Mouse (Mus musculus) small intestine, adult 2 months (tissue): Measurements from ENCODE around the gene Krtap11-1. TPM values are rescaled to one million over a fixed set of nuclear protein-coding genes. Genes with fewer than 3 reads are reported as not detected.

Source experiments
- H3K27ac ChIP-seq: fragments of 200-500 bp; 2 replicates; pipeline ENCODE4 v1.5.1; 2012; ENCODE audit warnings: low read depth, low read length, control low read depth, inconsistent platforms; ENCODE audit not compliant: insufficient read depth
- H3K27me3 ChIP-seq: fragments of 200-500 bp; 2 replicates; pipeline ENCODE4 v1.6.1; 2012; ENCODE audit warnings: mild to moderate bottlenecking, moderate library complexity, low read length, inconsistent platforms; ENCODE audit not compliant: control insufficient read depth, insufficient read depth
- H3K36me3 ChIP-seq: fragments of 200-500 bp; 2 replicates; pipeline ENCODE4 v1.6.1; 2012; ENCODE audit warnings: mild to moderate bottlenecking, low read length, control low read depth, inconsistent platforms; ENCODE audit not compliant: control insufficient read depth, insufficient read depth
- H3K4me1 ChIP-seq: fragments of 200-500 bp; 2 replicates; pipeline ENCODE4 v1.6.1; 2012; ENCODE audit warnings: low read length, inconsistent platforms, mixed read lengths; ENCODE audit not compliant: control insufficient read depth, insufficient read depth, insufficient read length
- H3K4me3 ChIP-seq: fragments of 200-500 bp; 2 replicates; pipeline ENCODE4 v1.5.1; 2012; ENCODE audit warnings: low read depth, mild to moderate bottlenecking, control low read depth, inconsistent platforms, low read length, moderate library complexity
- CTCF ChIP-seq: fragments of 200-500 bp; IDR thresholded peaks from 2 replicates; pipeline ENCODE4 v1.5.1; 2012; ENCODE audit warnings: low read depth, mild to moderate bottlenecking, control low read depth, inconsistent platforms, low read length, moderate library complexity, mixed read lengths; ENCODE audit not compliant: insufficient replicate concordance, insufficient read length; ENCODE audit errors: extremely low read depth
- POLR2A ChIP-seq: fragments of 200-500 bp; IDR thresholded peaks from 2 replicates; pipeline ENCODE4 v1.6.1; 2012; ENCODE audit warnings: low read depth, mild to moderate bottlenecking, control low read depth, inconsistent platforms, low read length, moderate library complexity
- WGBS: fragments of 180-500 bp; shearing (Covaris S2); methylation state at CpG from one replicate; pipeline ENCODE4 v1.1.7; 2018; 5-methylcytosine and 5-hydroxymethylcytosine counted together
- polyA plus RNA-seq: library from polyadenylated mRNA; depleted of rRNA; stranded (reverse); fragments of >200 nt; gene quantifications from 2 replicates; pipeline ENCODE4 v1.2.3, GENCODE M21; 2012; rRNA removed

Krtap11-1 gene
- polyA plus RNA-seq, result not detected in 2 replicates

DNA sequence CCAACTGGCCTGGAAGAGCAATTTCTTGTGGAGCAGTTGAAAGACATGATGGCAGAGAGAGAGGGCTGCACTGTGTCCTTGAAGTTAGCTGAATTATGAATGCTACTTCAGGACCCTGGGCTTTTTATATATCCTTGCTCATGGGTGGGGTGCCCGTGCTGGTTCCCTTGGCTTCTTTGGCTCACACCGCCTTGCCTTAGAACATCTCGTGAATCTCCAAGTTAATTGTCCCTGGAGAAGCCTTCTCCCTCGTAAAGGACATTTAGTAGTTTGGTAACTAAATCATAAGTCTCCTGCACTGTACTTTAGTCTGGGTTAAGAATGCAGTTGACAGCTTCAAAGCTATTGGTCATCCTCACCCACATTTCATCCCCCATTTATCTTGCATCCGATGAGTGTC, at the start of gene Krtap11-1:
Gene Krtap11-1 (minus strand): TSS at position 101 of the 400 bp plus-strand sequence.
- no peak within 1 kb of the TSS for H3K27ac ChIP-seq
- H3K36me3 ChIP-seq, result no peaks in the 10 kb centered on the region
- H3K4me1 ChIP-seq, result no peaks in the 10 kb centered on the region
- TF ChIP-seq POLR2A, result no peak
- no peak for TF ChIP-seq CTCF
- H3K27me3 ChIP-seq, result no peaks in the 10 kb centered on the region
- 88% methylated on average over 5 of the region's 5 CpGs for WGBS
- no peak within 1 kb of the TSS for H3K4me3 ChIP-seq

DNA sequence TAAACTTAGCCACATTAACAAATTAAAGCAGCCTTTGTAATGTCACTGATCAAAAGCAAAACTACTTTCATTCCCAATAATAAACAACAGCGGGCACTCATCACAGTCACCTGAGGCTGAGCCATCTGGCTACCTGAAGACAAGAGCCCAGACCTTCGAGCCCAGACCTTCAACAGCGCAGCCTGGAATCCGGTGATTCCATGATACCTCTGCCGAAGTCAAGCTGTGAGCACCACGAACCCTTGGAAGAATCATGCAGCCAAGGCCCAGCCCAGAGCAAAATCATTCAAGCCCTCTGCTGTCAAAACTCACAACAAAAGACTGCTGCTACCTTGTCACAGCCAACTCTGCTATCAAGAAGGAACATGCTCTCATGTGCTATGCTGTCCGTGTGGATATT, 47.2 kb upstream of the Krtap11-1 start:
- H3K27me3 ChIP-seq, result no peaks in the 10 kb centered on the region
- H3K4me3 ChIP-seq, result no peak overlapping the region
- 83% methylated on average over 7 of the region's 7 CpGs for WGBS
- H3K4me1 ChIP-seq, result no peaks in the 10 kb centered on the region
- TF ChIP-seq CTCF (no peak), POLR2A (no peak)
- no peaks in the 10 kb centered on the region for H3K36me3 ChIP-seq
- no peak overlapping the region for H3K27ac ChIP-seq

DNA sequence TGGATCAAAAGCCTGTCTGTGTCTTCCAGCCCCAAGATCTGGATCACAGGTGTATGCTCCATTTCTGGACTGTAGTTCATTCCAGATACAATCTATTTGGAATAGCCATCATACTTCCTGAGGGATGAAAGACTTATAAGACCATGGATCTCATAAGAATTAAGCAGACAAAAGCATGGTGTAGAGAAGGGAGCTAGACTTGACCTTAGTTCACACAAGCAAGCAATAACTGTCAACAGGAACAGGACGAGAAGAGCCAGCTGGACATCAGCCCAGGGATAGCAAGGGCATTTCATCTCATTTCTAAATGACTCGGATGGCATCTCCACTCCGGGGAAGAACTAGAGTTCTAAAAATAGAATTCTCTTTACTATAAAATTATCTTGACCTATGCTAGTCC, 46.3 kb upstream of the Krtap11-1 start:
- Histone ChIP-seq H3K4me3 (no peak overlapping the region), H3K27ac (no peak overlapping the region), H3K36me3 (no peaks in the 10 kb centered on the region), H3K4me1 (no peaks in the 10 kb centered on the region), H3K27me3 (no peaks in the 10 kb centered on the region)
- TF ChIP-seq POLR2A, result no peak
- 63% methylated on average over 3 of the region's 3 CpGs for WGBS

DNA sequence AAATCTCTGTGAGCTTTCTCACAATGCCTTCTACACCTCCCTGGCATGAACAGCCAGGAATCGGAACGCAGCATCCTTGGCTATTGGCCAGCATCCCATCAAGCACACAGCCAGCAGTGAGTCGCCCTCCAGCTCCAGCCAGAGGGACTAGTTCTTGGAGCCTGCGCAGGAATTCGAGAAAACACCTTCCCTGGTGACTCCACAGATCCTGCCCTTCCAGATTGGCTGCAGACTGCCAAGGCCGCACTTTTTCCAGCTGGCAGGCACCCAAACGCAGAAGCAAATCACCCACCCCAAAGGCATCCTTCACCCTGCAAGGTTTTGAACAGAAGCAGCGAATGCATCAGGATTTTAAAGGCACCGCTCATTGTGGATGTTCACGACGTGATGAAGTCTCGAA, 42.7 kb upstream of the Krtap11-1 start:
- no peak for TF ChIP-seq POLR2A
- TF ChIP-seq CTCF, result no peak
- 83% methylated on average over 12 of the region's 12 CpGs for WGBS

DNA sequence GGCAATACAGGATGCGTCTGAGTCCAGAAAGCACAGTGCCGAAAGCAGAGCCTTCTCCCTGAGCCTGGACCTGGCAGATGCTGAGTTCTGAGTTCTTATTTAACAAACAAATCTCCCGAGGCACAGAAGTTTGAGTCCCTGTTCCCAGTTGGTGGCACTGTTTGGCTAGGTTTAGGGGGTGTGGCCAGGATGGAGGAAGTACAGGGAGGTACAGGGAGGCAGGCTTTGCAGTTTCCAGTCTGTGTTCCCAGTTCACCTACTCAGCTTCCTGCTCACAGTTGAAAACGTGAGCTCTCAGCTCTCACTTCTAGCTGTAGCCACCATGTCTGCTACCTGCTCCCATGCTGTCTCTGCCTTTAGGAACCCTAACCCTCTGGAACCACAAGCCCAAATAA, 37.8 kb upstream of the Krtap11-1 start:
- Histone ChIP-seq H3K36me3 (no peaks in the 10 kb centered on the region), H3K4me3 (no peak overlapping the region), H3K4me1 (no peaks in the 10 kb centered on the region), H3K27me3 (no peaks in the 10 kb centered on the region), H3K27ac (no peak overlapping the region)
- 72% methylated on average over 4 of the region's 4 CpGs for WGBS
- TF ChIP-seq CTCF (no peak), POLR2A (no peak)

More for the DNA sequence above, 42.7 kb upstream of the Krtap11-1 start:
- H3K36me3 ChIP-seq, result no peaks in the 10 kb centered on the region
- H3K27ac ChIP-seq, result no peak overlapping the region
- no peaks in the 10 kb centered on the region for H3K4me1 ChIP-seq
- no peak overlapping the region for H3K4me3 ChIP-seq
- no peaks in the 10 kb centered on the region for H3K27me3 ChIP-seq

DNA sequence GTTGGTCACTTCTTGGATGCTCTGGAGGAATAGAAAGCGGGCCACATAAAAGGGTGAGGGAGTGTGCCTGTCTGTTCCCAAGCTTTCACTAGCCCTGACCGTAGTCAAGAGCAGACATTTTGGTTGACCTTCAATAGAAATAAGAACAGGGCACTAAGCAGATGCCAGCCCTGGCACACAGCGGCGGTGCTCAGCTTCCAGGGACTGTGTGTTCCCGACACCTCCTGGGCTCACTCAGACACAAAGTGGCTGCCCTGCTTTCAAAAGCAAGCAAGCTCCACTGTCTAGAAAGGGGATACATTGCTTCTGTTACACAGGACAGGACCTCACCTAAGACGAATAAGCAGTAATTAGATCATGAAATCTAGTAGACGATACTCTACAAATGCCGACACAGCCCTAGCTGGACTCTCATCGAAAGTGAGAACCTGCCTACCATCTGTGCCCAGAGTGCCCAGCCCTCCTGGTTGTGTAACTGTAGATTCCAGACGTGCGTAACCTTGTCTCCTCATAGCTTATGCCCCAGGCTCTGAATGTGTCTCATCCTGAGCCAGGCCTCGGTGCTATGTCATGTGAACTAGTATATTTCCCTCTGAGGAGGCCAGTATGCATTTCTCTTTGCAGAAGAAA, 37.3 kb upstream of the Krtap11-1 start:
- TF ChIP-seq CTCF, result no peak
- TF ChIP-seq POLR2A, result no peak
- H3K4me1 ChIP-seq, result no peaks in the 10 kb centered on the region
- H3K27ac ChIP-seq, result no peak overlapping the region
- no peaks in the 10 kb centered on the region for H3K36me3 ChIP-seq
- no peaks in the 10 kb centered on the region for H3K27me3 ChIP-seq
- 88% methylated on average over 12 of the region's 12 CpGs for whole genome bisulfite sequencing
- no peak overlapping the region for H3K4me3 ChIP-seq

DNA sequence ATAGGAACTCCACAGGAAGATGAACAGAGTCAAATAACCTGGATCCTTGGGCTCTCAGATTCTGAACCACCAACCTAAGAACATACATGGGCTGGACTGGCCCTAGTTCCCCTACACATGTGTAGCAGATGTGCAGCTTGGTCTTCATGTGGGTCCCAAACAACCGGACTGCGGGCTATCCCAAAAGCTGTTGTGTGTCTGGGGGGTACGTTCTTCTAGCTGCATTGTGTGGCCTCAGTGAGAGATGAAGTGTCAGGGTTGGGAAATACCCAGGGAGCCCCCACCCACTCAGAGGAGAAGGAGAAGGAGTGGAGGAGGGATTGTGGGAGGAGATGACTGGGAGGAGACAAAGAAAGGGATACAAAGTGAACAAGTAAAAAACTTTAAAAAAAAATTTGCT, 36.0 kb upstream of the Krtap11-1 start:
- Histone ChIP-seq H3K27me3 (no peaks in the 10 kb centered on the region), H3K4me1 (no peaks in the 10 kb centered on the region), H3K27ac (no peak overlapping the region), H3K4me3 (no peak overlapping the region), H3K36me3 (no peaks in the 10 kb centered on the region)
- WGBS, result 85% methylated on average over 3 of the region's 3 CpGs
- TF ChIP-seq CTCF, result no peak
- no peak for TF ChIP-seq POLR2A
